Mouse (Mus musculus) liver, postnatal 0 days (tissue): Measurements from ENCODE around the gene Hsd11b1.

Experiments used
- CTCF ChIP-seq: sonication (generic); IDR thresholded peaks from 2 replicates; pipeline ENCODE4 v1.5.1; 2016; ENCODE audit warnings: antibody characterized with exemption, low read depth
- EP300 ChIP-seq: IDR thresholded peaks from 2 replicates; pipeline ENCODE4 v1.6.1; 2016; ENCODE audit warnings: antibody characterized with exemption, low read depth, mild to moderate bottlenecking

GRCm38 (mm10) chr1:193256621-193257098, 7.2 kb downstream of the Hsd11b1 start:
- TF ChIP-seq EP300: no peak
- no peak for TF ChIP-seq CTCF
